Mouse (Mus musculus) liver, adult (tissue): ENCODE results near the gene Klc1.

Source experiments
- GATA4 ChIP-seq: IDR thresholded peaks from 2 replicates; pipeline ENCODE4 v1.6.1; 2014; ENCODE audit warnings: mild to moderate bottlenecking, low read length; ENCODE audit not compliant: insufficient replicate concordance

The Klc1 gene

GRCm38 (mm10) chr12:111813766-111814617, 55.3 kb downstream of the Klc1 start, which contains the start of the genes Xrcc3 and Zfyve21:
Xrcc3 (minus strand) TSS chr12:111813873.
Zfyve21 (plus strand) TSS chr12:111814170.
- TF ChIP-seq GATA4, result no peak

- peak; percentile 39; the same call in 1 of the 2 replicates for TF ChIP-seq GATA4
These were observed 56.4 kb downstream of the Klc1 start for GRCm38 (mm10) chr12:111814769-111815762.

GRCm38 (mm10) chr12:111816528-111816927, 57.9 kb downstream of the Klc1 start:
- TF ChIP-seq GATA4, result no peak

GRCm38 (mm10) chr12:111816967-111817366, 58.3 kb downstream of the Klc1 start:
- TF ChIP-seq GATA4, result no peak

GRCm38 (mm10) chr12:111817991-111818390, 59.3 kb downstream of the Klc1 start:
- no peak for TF ChIP-seq GATA4

GRCm38 (mm10) chr12:111819936-111820335, 61.3 kb downstream of the Klc1 start:
- TF ChIP-seq GATA4, result no peak

GRCm38 (mm10) chr12:111820708-111821107, 62.1 kb downstream of the Klc1 start:
- TF ChIP-seq GATA4, result no peak

- no peak for TF ChIP-seq GATA4
These were observed 63.3 kb downstream of the Klc1 start for GRCm38 (mm10) chr12:111821931-111822330.

- no peak for TF ChIP-seq GATA4
These were observed 68.9 kb downstream of the Klc1 start for GRCm38 (mm10) chr12:111827556-111827955.

- no peak for TF ChIP-seq GATA4
These were observed 70.8 kb downstream of the Klc1 start for GRCm38 (mm10) chr12:111829447-111829846.

GRCm38 (mm10) chr12:111829954-111830353, 71.3 kb downstream of the Klc1 start:
- TF ChIP-seq GATA4, result no peak

- no peak for TF ChIP-seq GATA4
These were observed 71.7 kb downstream of the Klc1 start for GRCm38 (mm10) chr12:111830375-111830774.

- TF ChIP-seq GATA4, result no peak
These were observed 74.0 kb downstream of the Klc1 start for GRCm38 (mm10) chr12:111832643-111833042.

GRCm38 (mm10) chr12:111833457-111833856, 74.8 kb downstream of the Klc1 start:
- TF ChIP-seq GATA4, result no peak
